Mouse (Mus musculus) lung, postnatal 4 days (tissue): Measurements from ENCODE around the gene Ramp2.

Source experiments
- DNase-seq, 2 experiments: peaks; one replicate each; pipeline ENCODE4 v3.0.0; 2021

Gene Ramp2

DNA sequence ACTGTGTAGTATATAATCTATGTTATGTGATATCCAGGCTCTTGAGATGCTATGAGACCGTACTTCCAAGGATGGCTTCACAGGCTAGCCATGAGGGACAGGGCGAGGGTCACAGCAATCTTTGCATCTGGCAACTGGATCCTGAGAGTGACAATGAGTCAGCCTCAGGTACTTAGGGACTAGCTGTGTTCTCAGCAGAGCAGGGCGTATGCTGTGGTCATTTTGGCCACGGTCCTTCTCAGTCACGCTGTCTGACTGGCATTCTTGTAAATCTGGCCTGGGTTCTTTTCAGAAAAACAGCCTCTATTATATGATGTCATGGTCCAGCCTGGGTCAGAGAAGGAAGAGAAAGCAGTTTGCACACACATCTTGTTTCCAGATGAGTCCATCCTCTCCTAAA is 9.0 kb upstream of the Ramp2 start:
- no peak for DNase-seq

DNA sequence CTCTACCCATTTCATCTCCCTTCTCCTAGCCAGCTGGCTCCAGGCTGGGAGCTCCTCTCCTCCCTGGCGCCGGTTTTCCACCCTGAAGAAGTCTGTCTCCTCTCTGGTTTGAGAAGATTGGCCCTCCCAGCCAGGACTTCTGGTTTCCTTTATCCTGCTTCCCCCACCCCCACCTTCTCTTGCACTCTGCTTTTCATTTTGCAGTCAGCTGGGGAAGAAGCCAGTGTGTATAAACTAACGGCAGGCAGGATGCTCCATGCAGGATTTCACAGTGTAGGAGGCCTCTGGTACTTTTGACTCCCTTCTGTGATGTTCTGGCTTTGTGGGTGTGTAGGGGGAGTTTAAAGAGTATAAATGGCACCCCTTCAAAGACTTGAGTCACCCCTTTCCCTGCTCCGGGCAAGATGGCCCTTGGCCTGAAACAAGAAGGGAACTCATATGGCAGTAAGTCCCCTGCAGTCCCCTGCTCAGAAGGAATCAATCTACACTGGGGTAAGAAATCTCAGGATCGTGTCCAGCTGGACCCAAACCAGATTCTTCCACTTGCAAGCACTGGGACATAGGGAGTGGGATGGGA is 7.7 kb upstream of the Ramp2 start:
- DNase-seq, result peak in 1 of 2 experiments; percentile 57

DNA sequence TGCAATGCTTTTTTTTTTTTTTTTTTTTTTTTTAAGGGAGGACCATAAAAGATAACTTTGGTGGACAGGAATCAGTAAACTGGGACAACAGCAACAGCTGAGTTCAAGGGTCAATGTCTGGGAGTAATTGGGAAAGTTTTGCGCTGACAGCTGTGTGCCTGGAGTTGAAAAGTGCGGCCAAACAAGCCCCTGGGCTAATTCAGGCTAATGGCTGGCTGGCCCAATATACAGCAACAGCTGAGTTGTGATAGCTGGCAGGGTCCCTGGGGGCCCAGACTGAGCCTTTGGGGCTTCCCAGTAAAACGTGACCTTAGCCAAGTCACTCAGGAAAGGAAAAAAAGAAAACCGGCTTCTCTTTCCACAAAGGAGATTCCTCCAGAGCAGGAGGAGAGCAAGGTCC is 757 bp upstream of the Ramp2 start:
- peak in 1 of 2 experiments; percentile 61 for DNase-seq

DNA sequence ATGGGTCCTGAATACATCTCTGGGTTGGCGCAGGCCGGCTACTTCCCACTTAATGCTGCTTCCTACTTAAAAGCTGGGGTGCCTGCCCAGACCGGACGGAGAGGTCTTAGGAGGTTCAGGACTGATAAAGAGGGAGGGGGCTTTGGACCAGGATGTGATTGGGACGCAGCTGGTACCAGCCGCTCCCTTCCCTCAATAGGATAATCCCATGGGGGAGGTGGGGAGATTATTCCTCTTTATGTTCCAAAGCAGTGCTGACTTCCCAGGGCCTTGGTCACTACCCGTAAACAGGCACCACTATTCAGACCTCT is 829 bp downstream of the Ramp2 start:
- no peak for DNase-seq

DNA sequence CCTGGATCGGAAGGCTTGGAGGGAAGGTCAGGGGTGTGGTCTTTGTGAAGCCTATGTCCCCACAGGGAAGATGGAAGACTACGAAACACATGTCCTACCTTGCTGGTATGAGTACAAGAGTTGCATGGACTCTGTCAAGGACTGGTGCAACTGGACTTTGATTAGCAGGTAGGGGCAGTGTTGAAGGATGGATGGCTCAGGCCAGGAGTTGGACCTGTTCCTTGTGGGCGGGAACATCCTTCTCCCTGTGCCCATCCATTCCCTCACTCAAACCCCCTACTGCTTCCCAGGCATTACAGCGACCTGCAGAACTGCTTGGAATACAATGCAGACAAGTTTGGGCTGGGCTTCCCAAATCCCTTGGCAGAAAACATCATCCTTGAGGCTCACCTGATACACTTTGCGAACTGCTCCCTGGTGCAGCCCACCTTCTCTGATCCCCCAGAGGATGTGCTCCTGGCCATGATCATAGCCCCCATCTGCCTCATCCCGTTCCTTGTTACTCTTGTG is 1.7 kb downstream of the Ramp2 start:
- DNase-seq, result no peak

DNA sequence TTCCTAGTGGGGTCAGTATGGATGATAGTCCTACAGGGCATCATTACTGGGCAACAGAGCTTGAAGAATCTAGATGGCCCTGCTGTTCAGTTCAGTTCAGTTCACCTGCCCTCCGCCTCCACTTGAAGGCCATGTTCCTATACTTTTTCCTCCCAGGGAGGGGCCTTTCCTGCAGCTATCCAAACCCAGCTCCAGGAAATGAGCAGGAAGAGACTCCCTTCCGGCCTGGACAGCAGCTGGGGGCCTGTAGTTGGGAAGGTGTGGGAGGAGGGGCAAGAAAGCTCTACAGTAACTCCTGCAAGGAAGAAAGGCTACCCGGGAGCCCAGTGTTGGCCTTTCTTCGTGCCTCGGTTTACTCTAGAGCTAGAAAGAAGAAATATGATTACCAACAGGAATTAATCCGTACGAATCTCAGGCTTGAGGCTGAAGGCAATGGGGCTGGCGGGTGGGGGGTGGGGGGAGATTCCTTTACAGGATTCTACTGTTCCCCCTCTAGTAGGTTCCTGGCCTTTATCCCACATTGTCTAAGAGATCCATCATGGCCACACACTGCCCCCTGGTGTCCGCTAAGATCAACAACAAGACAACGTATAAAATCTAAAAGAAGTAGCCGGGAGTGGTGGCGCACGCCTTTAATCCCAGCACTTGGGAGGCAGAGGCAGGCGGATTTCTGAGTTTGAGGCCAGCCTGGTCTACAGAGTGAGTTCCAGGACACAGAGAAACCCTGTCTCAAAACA is 2.6 kb downstream of the Ramp2 start:
- DNase-seq, result peak; percentile 77 to 81

DNA sequence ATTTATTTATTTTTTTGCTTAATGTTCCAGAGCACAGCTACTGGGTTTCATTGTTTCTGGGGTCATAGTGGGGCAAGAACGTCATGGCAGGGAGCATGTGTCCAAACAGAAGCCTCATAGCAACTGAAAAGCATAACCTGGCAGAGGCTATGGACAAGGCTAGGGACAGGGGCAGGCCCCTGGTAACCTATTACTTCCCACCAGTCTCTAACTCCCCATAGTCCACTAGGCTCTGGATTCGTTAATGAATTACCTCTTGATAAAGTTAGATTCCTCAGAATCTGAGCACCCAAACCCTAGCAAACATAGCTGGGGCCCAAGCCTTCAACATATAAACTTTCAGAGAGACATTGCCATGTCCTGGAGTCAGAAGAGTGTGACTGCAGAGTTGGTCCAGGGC is 5.2 kb downstream of the Ramp2 start:
- DNase-seq, result no peak

DNA sequence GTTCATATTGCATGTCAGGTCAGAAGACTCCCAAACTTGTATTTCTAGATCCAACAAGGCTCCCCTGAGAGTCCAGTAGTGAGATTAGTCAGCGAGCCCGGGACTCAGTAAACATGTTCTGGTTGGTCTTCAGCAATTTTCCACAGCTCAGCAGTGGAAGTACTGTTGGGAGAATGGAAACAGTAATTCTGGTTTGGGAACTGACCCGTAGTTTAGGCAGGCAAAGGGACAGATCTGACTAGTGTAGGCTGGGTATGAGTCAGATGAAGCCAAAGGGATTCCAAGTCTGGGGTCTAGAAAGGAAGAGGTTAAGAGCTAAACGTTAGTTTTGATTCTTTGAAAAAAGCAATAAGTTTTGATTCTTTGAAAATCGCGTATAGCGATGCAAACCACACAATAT is 7.1 kb downstream of the Ramp2 start:
- no peak for DNase-seq

DNA sequence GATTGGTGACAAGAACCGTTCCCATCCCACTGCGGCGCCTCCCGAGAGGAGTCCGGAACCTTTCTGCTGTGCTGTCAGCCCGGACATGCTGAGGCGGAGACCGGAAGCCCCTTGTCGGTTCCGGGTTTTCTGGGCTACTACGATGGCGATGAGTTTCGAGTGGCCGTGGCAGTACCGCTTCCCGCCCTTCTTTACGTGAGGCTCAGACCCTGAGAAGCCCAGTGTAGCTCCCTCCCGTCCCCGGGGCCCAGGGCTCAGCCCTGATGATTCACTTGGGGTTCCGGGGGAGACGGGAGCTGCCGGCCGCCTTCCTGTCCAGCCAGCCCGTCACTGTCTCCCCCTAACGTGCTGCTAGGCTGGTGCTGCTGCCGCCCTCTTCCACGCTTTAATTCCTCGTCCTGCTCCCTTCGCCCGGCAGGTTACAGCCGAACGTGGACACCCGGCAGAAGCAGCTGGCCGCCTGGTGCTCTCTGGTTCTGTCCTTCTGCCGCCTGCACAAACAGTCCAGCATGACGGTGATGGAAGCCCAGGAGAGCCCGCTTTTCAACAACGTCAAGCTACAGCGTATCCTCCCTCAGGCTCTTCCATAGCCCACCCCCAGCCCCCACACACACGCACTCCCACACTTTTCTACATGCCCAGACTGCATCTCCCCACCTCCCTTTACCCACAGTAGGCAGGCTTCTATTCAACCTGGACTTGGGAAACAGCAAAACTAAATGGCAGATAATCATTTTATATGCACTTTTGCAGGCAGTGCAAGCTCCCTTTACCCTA is 8.0 kb downstream of the Ramp2 start, which contains the start of gene Vps25:
TSS of gene Vps25 (plus strand) at position 95 of the 777 bp plus-strand sequence.
- peak; percentile 90 to 92 for DNase-seq

DNA sequence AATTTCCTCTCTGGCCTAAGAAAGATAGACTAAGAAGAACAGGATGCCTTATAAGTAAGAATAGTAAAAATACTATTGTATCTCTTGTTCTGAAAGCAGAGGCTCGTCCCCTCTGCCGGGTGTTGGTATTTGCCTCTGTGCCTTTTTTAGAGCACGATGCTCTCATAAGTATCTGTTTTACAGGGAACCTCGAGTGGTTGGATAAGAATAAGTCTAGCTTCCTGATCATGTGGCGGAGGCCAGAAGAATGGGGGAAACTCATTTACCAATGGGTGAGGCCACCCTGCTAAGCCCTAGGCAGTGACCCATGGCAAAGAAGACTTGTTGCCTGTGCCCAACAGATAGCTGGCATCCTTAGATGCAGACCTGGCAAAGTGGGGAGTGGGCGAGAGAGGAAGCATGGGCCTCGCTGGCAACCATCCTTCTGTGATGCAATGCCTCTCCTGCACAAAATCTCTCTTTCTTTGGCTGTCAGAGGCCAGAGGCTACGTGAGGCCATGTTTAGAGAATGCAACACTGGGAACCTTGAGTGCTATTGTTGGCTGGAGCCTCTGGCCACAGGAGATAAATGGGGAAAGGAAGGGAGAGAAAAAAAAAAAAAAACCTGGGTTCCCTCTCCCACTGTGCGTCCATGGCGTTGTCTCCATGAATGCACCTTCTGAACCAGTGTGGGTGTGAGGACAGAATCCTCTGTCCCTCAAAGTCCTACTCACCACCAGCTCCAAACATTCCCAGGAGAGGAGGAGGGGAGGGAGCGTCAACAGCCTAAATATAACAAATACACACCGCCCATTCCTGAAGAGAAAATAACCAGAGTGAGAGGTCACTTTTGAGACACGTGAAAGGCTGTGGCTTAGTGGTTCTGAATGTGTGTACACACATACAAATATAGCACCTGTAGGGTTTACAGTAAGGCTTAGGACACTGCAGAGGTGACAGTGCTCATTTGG is 10.3 kb downstream of the Ramp2 start:
- DNase-seq, result no peak

DNA sequence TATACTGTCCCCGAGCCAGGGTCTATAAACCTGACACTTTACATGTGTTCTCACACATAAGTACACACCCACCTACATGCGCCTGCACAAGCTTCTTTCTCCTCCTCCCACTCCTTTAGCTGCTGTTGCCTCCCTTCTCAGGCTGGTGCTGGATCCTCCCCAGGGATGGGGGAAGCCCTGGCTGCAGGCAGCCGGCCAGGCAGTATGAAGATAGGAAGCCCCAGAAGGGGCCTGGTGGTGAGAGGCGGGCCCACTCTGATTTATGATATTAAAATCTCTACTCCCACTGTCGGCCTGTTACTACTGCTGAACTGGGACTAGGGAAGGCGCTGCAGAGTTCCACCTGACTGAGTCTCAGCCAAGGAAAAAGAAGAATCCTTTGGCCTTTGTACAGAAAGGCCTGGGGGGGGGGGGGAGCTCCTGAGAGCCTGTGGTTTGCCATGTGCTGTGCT is 13.5 kb downstream of the Ramp2 start:
- DNase-seq, result peak in 1 of 2 experiments; percentile 46

DNA sequence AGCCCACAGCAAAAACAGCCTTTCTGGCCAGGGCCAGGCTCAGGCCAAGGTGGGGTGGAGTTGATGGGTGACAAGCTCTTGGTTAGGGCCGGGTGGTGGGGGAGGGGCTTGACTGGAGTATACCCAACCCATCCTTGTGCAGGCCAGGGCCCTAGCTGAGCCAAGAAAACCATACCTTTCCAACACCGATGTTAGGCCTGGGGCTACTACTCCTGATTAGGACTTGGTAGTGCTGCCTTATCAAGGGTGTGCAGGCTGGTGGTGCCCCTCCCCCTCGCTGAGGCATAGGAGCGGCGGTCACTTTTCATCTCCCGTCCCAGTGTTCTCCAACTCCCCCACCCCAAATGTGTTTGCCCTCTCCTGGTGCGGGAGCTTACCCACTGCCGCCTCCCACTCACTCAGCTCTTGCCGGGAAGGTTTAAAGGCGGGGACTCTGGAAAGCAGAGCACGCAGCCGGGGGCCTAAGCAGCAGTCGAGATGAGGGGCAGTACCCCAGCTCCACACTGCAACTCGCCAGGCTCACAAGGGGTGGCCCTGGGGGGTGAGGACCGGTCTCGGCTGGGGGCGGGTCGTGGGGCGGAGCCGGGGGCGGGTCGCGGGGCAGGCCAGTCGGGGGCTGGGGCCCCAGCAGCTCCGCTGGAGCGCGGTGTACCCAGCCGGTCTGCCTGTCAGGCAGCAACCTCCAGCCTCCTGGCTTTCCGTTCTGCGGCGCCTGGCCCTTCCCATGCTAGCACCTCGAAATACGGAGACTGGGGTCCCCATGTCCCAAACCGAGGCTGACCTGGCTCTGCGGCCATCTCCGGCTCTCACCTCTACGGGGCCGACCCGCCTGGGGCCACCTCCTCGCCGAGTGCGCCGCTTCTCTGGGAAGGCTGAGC is 14.4 kb downstream of the Ramp2 start, which contains the start of gene Wnk4:
TSS of gene Wnk4 (plus strand) at position 620 of the 878 bp plus-strand sequence.
- DNase-seq, result peak; percentile 71 to 80

DNA sequence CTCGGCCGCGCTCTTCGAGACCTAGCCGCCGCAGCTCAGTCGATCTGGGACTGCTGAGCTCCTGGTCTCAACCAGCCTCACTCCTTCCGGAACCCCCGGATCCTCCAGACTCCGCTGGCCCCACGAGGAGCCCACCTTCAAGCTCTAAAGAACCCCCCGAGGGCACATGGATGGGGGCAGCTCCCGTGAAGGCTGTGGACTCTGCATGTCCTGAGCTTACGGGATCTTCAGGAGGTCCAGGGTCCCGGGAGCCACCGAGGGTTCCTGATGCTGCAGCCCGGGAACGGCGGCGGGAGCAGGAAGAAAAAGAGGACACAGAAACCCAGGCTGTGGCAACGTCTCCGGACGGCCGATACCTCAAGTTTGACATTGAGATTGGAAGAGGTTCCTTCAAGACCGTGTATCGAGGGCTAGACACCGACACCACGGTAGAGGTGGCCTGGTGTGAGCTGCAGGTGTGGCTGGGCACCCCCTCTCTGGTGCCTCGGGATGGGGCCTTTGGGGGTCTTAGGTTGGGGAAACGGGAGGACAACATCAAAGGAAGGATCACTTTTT is 15.1 kb downstream of the Ramp2 start:
- peak in 1 of 2 experiments; percentile 33 for DNase-seq

DNA sequence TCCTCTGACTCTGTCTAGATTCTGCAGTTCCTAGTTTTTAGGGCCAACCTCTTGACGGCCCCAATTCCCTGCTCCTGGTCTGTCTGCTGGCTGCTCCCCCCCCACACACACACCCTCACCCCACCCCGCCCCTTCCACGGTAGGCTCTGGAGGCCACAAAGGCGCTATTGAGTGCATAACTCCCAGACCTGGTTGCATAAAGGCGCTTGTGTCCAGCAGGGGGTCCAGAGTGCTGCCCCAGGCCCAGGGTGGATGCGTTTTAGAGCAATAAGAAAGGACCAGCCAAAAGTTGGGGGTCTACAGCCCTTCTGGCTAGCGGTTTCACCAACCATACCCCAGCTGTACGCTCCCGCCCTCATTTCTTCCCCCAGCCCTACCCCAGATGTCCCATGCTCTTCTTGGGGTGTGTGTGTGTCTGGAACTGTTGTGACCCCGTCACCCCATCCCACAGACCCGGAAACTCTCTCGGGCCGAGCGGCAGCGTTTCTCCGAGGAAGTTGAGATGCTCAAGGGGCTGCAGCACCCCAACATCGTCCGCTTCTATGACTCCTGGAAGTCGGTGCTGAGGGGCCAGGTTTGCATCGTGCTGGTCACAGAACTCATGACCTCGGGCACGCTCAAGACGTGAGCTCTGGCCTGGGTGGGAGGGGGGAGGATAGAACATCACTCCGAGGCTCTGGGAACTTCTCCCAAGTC is 16.6 kb downstream of the Ramp2 start:
- DNase-seq, result no peak

DNA sequence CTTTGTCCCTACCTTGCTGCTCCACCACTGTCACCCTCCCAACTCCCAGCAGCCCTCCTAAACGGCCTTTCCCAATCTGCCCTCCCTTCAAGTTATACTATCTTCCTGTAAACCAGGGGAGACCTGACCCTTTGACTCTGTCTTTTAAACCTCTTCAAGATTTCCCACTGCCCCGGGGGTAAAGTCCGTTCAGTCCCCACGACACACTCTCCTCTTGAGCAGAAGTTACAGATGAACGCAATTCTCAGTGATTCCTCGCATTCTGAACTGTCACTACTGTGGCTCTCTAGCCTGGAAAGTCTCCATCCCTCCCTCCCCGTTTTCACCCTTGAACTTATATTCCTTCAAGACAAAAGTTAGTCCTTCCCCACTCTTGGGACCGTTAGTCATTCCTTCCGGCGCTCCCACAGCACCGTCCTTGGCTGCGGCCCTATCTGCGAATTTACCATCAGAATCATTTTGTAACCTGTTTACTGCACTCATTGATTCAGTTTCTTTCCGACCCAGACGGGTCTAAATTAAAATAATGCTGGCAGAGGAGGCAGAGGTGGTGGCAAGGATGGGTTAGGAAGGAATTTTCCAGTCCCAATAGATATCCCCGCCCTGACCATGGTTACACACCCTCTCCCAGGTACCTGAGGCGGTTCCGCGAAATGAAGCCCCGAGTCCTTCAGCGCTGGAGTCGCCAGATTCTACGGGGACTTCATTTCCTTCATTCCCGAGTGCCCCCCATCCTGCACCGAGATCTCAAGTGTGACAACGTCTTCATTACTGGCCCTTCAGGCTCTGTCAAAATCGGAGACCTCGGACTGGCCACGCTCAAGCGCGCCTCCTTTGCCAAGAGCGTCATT is 17.5 kb downstream of the Ramp2 start:
- no peak for DNase-seq

DNA sequence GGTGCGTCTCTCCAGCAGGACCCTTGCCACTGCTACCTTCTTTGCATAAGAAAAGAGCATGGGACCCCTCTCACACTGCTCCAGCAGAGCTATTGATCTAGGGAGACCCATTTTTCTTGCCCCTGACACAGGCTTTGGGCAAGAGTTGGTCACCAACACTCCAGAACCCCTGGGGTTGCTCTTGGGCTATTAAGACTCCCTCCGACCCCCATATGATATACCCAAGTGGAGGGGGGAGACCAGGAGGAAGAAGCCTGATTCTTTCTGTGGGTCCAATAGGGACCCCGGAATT is 18.1 kb downstream of the Ramp2 start:
- DNase-seq, result no peak

DNA sequence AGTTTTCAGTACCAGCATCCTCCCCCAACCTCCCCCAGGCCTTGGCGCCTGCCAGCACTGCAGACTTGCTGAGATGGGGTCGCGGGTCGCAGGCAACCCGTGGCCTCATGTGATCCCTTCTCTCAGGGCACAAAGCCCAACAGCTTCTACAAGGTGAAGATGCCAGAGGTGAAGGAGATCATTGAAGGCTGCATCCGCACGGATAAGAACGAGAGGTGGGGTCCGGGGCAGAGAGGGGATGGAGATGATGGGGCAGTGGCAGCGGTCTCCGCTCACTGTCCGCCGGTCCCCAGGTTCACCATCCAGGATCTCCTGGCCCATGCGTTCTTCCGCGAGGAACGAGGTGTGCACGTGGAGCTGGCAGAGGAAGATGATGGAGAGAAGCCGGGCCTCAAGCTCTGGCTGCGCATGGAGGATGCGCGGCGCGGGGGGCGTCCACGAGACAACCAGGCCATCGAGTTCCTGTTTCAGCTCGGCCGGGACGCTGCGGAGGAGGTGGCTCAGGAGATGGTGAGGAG is 19.2 kb downstream of the Ramp2 start:
- no peak for DNase-seq

DNA sequence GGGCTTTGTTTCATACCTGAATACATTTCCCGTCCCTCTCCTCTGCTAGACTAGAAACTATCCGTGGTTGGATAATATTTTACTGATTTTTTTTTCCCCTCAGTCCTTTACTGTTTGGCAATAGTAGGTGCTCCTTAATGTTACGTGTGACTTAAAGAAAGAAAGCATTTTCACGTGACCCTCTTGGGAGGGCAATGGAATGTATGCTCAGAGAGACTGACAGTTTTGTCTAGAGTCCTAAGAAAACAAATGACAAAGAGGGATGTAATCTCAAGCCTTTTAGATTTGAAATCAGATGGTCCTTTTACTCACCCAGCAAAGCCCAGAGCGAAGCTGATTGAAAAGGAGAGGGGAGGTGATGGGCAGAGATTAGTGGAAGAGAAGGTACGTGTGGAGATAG is 20.1 kb downstream of the Ramp2 start:
- DNase-seq, result no peak

DNA sequence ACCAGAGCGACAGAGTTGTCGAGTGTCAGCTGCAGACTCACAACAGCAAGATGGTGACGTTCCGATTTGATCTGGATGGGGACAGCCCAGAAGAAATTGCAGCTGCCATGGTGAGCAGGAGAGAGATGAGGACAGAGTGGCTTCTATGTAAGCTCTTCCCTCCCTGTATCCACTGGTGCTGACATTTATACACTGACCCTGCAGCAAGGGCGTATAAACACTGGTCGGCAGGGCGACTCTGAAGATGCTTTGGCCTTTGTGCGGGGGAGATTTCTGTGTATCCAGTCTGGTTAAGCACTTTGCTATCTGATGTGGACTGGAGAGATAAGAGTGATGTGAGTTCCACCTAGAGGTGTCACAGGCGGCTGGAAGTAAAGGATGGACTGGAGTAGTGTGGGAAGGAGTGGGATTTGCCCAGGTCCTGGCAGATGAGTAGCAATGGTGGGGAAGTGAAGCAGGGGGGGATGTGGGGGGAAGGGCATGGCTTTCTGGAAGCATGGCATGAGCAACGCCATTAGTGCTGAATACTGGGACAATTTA is 23.8 kb downstream of the Ramp2 start:
- DNase-seq, result peak in 1 of 2 experiments; percentile 36
